Mouse (Mus musculus) cortical plate, adult 2 months (tissue): ENCODE measurements at regions not wholly inside any gene's neighbourhood (a gene's known extent, or its start where the extent isn't known, plus 50 kb on each side); places are given as distances from the start of the nearest gene placed in this dataset.

ENCODE experiments used
- CTCF ChIP-seq: fragments of 200-500 bp; IDR thresholded peaks from 2 replicates; pipeline ENCODE4 v1.5.1; 2011; ENCODE audit warnings: mild to moderate bottlenecking, control low read depth, low read length; ENCODE audit not compliant: insufficient read depth; ENCODE audit errors: extremely low read depth
- POLR2A ChIP-seq: fragments of 200-500 bp; IDR thresholded peaks from 2 replicates; pipeline ENCODE4 v1.6.1; 2011; ENCODE audit warnings: mild to moderate bottlenecking, low read length, control low read depth; ENCODE audit not compliant: insufficient read depth; ENCODE audit errors: extremely low read depth

- TF ChIP-seq CTCF, result no peak
- TF ChIP-seq POLR2A, result no peak
Observed at GRCm38 (mm10) chr9:33837666-33838380, 647.9 kb upstream of the Kirrel3 start.
